Mouse (Mus musculus) urinary bladder, adult 2 months (tissue): ENCODE measurements around the gene Pmepa1. TPM values are rescaled to one million over a fixed set of nuclear protein-coding genes. Genes with fewer than 3 reads are reported as not detected.

ENCODE experiments used
- DNase-seq: peaks from one replicate; pipeline ENCODE4 v3.0.0; 2022; ENCODE audit warnings: low spot score
- polyA plus RNA-seq: library from polyadenylated mRNA; depleted of rRNA; stranded (reverse); fragments of >200 nt; gene quantifications from 2 replicates; pipeline ENCODE4 v1.2.3, GENCODE M21; 2012

Gene Pmepa1
- polyA plus RNA-seq, 1 experiment, result 37.0 TPM

DNA sequence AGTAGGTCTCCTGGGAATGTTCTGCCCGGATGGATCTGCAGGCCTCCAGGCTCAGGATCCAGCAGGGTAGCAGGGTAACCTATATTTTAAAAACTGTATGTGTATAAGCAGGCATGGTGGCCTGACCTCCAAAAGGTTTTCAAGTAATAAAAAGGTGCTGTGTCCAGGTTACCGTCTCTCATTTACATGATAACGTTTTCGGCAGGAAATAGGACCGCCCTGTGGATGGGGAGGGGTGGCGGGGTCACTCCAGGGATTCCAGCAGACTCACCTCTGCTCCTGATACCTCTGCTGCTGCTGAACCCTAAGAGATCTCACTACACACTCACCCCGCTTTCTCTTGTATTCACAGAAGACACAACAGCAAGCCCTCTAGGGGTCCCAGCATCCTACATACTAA lies 50.4 kb downstream of the Pmepa1 start:
- DNase-seq, result no peak

DNA sequence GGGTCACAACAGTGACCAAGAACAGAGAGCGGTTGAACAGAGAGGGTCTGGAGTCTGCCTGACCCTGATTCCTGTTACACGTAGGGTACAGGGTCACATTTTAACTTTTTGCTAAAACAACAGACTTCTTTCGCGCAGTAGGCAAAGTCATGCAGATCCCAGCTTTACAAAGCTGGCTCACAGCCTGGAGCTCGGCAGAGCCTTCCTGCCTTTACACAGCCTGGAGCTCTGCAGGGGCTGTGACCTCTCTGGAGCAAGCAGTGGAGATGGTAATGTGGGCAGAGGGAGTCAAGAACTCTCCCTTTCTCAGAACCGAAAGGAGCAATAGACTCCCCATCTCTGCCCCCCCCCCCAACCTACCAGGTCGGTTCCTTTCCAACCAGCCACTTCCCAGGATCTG lies 51.5 kb downstream of the Pmepa1 start:
- DNase-seq, result no peak

DNA sequence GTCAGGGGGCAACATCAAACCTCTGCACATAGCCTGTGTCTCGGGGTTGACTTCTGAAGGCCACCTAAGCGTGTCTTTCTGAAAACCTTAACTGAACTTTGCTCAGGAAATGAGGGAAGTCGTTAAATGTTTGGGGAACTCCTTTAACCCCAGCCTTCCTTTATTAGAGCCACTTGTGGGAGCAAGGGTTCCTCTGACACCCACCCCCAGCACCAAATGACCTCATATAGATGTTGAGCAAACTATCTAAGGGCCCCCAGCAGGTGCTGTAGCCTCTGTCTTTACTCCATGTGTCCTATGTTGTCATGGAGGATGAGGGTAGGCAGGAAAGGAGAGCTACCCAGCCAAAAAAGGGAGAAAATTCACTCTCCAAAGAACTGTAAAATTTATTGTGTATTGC lies 52.2 kb downstream of the Pmepa1 start:
- DNase-seq, result no peak

DNA sequence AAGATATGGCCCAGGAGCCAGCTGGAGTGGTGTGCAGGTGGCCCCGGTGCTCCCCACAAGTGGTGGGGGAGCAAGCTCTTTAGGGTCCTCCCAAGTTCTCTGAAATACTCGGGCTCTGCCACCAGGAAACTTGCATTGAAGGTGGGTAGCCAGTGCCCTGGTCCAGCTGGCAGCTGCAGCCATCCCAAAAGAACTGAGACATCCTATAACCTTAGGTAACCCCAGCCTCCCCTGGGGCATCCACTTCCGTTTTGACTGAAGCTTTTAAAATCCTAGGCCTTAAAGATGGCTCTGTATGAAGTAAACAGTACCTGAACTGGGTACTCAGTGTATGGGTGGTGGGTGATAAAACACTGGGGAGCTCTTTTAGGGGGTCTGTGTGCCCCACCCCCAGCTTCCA lies 52.8 kb downstream of the Pmepa1 start:
- no peak for DNase-seq

DNA sequence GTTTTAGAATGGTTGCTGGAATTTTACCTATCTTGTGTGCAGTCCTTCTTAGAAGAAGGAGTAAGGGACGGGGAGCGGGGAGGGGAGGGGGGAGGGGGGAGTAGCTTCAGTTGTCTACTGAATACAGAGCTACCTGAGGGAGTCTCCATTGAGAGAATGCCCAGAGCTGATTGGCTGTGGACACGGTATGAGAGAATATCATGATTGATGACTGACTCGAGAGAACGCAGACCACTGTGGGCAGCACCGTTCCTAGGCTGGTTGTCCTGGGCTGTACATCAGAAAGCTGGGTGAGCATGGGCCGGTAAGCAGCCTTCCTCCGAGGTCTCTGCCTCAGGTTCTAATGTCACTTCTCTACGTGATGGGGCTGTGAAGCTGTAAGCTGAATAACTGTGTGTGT lies 55.6 kb downstream of the Pmepa1 start:
- peak; percentile 13 for DNase-seq

DNA sequence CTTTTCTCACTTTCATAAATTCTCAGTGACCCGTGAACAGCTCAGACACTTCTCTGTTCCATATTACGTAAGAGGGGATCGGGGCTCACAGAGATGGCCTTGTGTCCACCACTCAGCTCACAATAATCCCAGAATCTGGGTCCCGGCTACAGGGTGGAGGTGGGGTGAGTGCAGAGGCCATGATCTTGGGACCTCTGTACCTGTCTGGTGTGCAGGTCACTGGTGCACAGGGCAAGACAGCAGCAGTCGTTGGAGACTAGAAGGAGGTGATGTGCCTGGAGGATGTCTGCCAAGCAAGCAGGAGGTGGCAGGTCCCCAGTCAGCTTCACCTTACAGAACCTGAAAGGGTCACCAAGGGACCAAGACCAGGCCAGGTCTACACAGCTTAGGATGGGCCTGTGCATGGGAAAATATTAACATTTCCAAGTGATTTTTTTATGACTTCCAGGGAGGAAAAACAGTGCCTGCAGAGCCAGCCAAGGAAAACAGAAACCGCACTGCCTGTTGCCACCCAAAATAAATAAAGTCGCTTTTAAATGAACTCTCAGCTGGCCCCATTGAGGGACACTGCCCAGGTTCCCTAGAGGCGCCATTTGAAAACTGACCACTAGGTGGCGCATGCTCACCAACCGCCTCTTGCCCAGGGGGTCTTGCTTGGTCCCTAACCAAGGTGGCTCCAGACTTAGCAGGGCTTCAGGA lies 56.9 kb downstream of the Pmepa1 start:
- DNase-seq, result peak; percentile 21

DNA sequence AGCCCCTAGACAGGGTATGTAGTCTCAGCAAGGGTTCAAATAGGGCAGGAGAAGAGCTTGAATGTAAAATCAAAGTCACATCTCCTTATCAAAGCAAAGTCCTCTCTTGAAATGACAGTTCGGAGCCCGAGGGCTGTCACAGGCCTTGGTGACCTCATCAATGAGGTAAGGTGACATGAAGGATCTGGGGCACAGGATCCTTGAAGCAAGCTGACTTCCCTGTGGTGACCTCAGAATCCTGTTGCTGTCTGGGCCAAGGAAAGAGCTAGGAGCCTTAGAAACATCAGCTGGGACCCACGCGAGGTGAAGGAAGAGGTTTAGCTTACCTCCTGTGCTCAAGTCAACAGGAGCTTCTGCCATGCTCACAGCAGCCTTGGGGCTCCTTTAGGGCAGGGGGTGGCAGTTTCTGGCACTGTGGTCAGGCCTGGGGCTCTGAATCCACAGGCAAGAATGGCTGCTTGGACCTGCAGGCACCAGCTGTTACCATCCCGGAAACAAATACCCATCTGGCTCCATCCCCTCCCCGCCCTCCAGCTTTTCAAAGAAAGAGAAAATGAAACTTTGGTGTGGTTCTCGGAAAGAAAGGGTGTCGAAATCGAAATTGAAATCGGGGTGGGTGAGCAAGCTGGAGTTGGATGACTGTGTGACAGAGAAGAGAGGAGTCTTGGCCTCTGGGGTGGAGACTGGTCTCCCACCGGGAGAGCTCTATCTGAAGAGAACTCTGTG lies 57.8 kb downstream of the Pmepa1 start, which contains the start of gene Zbp1:
TSS of gene Zbp1 (minus strand) at position 508 of the 726 bp plus-strand sequence.
- DNase-seq, result peak; percentile 11

DNA sequence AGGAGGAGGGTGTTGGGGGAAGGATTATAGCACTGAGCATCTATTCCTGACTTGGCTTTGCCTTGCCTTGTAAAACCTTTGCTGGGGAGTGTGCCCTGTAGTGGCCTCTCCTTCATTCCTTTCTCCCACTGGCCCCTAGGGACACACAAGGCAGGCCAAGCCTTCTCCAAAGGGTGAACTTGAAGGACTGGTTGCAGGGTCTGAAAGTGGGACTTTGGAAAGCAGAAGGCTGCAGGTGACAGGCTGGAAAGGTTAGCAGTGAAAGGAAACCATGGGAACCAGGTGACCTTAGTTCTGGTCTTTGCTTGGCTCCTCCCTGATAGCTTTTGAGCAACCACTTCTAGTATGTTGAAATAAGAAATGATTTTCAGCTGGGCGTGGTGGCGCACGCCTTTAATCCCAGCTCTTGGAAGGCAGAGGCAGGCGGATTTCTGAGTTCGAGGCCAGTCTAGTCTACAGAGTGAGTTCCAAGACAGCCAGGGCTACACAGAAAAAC lies 58.5 kb downstream of the Pmepa1 start:
- DNase-seq, result peak; percentile 13

DNA sequence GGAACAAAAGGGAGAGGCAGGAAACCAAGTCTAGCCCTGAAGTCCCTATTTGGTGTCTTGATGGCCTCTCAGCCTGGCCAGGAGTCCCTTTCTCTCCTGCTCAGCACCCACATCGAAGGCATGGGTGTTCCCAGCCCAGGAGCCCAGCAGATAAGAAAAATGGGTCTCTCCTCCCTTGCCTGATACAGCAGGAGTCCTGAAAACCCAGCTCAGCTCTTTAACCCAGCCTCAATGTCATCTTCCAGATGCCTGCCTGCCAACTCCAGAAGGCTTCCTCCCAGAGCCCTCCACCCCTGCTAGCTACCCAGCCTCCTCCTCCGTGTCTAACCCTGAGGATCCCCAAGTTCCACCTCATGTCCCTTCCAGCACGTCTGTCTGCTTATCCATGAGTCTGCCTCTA lies 59.1 kb downstream of the Pmepa1 start:
- DNase-seq, result peak; percentile 13

DNA sequence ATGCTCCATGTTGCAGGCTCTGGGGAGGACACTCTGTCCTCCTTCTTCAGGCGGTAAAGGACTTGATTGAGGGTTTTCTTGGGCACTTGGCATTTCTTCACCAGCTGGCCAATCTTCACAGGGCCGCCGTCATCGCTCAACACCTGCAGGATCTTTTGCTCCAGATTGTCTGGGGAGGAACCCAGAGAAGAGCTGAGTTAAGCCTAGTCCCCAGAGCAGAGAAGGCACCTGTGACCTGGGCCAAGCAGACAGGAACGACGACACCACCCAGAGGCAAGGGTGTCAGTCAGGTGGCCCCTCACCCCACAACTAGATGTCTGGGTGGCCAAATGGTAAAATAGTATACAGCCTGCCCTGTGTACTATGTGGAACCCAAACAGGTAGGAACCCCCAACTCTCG lies 59.5 kb downstream of the Pmepa1 start:
- DNase-seq, result peak; percentile 8

DNA sequence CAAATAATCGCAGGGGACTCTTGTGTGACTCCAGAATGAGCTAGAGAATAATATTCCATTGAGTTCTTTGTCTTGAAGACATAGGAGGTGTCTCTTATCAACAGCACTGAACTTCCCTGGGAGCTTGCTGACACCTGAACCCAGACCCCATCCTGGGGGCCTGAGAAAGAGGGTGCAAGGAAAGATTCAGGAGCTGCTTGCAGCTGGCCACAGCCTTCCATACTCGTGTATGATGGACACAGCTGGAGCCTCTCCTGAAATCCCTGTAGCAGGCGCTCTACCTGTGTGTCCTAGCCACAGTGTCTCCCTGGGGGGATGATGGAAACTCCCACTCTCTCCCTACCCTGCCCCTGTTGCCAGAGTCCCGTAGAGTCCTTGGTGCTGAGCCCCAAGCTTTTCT lies 64.1 kb downstream of the Pmepa1 start:
- DNase-seq, result no peak

DNA sequence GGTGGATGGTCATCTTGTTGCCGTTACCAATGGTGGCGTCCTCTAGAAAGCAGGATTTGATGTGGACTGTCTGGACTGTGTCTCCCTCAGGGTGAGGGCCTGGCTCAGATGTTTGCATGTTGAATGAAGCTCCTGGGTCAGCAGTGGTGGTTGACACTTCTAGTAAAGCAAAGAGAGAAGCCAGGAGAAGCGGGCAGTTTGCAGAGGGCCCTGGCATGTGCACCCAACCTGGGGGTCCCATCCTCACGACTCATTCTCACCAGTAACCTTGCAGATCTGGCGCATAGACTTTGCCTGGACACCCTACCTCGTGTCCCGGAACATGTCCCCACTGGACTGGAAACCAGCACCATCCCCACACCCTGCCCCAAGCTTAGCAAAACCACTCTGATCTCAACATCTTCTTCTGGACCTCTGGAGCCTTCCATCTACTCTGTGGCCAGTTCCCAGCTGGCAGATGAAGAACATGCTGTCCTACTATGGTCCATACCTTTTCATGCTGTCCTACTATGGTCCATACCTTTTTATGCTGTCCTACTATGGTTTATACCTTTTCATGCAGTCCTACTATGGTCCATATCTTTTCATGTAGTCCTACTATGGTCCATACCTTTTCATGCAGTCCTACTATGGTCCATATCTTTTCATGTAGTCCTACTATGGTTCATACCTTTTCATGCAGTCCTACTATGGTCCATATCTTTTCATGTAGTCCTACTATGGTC lies 67.1 kb downstream of the Pmepa1 start:
- no peak for DNase-seq

DNA sequence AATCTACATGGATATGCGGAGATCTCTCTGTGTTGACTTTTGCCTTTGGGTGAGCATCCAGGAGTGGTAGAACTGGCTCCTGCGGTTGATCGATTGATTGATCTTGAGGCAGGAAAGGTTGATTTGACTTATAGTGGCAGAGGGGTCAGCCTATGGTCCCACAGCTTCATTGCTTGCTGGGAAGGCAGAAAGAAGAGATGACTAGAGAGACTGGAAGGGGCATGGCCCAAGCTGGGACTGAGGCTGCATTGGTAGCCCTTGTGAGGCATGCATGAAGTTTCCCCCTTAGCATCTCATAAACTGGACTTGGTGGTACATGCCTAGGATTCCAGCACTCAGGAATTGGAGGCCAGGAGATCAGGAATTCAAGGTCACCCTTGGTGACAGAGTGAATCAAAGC lies 69.3 kb downstream of the Pmepa1 start:
- no peak for DNase-seq

DNA sequence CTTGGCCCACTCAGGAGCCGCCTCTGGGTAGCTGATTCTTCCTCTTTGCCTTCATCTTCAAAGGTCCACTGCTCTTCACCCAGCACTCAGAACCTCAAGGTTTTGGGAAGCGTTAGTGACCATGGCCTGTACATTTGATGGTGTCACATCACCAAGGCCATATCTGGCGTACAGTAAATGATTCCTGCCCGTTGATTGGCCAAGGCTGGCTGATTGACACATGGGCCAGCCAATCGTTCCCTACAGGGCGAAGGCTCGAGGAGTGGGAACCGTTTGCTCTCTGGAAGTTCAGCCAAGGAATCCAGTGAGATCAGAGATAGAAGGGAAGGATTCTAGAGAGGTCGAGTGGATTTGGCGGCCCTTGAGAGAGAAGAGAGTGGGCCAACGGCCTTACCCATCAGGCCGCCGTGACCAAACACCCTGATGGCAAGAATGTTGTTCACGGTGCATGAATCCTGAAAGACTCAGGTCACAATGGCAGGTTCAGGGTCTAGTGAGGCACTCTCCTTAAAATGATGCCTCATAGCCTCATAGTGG lies 70.7 kb downstream of the Pmepa1 start:
- DNase-seq, result peak; percentile 12

DNA sequence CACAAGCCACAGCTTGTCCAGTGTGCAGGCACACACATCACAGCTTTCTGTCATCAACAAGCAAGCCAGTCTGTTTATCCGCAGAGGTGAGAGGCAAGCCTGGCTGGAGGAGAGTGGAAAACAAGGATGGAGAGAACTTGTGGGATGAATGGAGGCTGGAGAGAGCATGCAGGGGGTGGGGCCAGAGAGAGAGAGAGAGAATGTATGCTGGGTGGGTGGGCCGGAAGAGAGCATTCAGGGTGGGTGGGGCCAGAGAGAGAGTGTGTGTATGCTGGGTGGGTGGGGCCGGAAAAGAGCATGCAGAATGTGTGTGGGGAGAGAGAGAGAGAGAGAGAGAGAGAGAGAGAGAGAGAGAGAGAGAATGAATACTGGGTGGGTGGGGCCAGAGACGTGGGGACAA lies 71.7 kb downstream of the Pmepa1 start:
- DNase-seq, result peak; percentile 8

DNA sequence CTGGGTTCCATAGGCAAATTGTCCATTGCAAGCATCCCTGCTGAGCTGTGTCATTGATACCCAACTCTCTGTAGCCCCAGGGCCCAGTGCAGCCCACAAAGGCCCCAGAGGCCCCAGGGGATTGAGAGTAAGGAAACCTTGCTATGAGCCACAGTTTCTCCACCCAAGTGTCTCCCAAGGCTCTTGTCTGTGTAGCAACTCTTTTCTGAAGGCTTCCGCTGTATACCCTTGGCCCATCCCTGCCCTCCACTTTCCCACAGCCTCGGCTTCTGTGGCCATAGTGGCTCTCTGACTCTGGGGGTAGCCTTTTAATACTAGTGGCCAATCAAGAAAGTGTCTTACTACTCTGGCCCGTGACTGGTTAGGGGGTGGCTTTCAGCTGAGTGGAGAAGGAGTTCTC lies 72.6 kb downstream of the Pmepa1 start:
- peak; percentile 12 for DNase-seq

DNA sequence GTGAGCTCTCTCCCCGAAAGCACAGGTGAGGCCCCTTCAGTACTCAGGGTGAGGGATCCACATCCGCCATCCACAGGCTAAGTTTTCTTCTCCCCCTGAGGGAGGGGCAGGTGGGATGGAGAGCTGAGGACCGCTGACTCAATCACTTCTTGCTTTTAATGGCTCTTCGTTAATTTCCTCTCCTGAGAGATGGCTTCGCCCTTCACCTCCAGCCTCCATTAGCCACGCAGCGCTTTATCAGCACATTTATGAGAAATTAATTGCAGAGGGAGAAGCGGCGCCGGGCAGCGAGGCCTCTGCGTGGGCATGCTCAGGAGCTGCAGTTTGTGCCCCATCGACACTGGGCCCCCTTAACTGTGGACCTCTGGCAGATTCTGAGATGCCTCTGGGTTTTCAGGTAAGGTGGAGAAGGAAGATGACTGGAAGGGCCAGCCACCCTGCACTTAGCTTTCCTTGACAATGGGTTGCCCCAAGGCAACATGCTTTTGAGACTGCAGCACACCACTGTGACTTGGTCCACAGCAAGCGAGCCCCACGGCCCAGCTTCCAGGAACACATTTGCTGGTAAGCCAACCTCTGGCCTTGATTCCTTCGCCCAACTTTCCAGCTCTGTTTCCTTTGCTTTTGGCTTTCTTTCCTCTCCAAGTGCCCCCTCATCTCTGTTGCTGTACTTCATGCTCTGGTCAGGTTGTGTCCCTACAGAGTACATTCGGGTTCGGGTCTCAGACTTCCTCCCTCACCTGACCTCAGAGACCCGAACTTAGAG lies 73.2 kb downstream of the Pmepa1 start:
- DNase-seq, result peak; percentile 6

DNA sequence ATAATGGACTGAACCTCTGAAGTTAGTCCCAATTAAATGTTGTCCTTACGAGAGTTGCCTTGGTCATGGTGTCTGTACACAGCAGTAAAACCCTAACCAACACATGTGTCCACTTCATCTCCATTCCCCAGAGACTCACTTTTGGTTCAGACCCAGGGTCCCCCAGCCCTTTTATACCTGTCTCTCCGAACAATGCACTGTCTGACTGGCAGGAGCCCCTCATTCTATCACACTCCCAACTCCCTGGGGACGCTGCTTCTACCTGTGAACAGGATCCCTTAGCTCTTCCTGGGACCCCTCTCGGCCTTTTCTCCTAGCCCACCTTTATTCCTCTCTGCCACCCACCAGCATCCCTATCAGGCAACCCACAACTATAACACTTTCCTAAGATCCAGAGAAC lies 81.5 kb downstream of the Pmepa1 start:
- DNase-seq, result peak; percentile 8

DNA sequence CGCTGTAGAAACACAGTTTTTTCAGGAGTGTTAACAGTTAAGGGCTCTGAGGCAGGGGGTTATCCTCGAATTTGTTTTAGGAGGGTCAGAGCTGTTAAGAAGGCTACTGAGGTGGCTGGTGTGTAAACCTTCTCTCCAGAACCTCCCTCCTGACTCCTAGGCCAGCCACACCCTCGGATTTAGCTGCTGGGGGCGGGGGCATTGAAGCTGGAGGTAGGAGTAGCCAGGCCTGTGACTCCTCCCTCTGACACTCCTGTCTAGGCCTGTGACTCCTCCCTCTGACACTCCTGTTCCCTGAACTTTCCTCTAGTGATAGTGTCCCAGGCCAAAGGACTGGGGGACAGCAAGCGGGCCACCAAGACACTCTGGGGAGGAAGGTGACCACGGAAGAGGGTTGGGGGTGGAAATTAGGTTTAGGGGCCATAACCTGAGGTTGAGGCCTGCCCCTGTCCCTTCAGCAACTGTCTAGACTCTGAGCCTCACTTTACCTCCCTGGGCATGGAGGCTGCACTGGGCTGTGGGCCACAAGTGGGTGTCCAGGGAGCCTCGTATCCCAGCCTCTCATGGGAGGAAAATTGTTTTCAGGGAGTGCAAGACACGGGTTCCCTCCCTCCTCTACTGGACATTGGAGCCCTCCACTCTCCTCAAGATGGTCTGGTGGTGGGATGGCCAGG lies 89.0 kb downstream of the Pmepa1 start:
- DNase-seq, result peak; percentile 18

DNA sequence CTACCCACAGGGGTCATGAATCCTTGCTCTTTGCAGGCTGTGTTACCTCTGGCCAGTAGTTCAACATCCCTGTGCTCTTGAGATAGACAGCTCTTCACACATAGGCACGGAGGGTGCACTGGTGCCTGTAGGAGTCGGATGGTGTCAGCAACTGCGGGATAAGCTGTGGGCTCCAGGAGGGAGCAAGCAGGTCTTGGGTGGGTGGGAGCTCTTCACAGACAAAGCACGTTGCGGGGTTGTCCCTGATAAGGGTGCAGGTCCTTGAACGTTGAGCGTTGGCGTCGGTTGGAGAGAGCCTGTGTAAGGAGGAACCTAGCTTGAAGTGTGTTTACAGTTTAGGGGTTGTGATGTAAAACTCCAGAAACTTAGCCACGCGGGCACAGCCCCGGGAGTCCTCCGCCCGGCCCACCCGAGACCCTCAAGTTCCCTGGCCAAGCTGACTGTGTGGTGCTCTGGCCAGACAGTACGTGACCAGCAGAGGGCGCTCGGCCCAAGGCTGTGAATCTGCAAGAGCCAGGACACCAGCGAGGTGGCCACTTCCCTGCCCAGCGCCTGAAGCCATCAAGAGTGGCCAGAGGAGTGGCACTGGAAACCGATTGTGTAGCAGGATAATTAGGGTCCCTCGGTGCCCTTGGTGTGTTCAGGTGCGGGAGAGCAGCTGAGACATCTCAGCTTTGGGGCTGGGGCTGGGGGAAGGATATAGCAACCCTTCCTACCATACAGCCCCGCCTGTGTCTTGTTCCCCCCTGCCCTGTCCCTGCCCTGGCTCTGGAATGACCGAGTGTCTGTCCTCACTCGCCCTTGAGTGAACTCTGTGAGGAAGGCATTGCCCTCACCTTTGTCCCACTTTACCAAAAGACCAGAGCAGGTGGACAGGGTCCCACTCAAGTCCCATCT lies 90.0 kb downstream of the Pmepa1 start:
- DNase-seq, result peak; percentile 88
